Mouse (Mus musculus) liver, adult 2 months (tissue): ENCODE measurements at regions not wholly inside any gene's neighbourhood (a gene's known extent, or its start where the extent isn't known, plus 50 kb on each side); places are given as distances from the start of the nearest gene placed in this dataset.

ENCODE experiments used
- DNase-seq: peaks from one replicate; pipeline ENCODE4 v3.0.0-alpha.2; 2011; ENCODE audit warnings: low read depth, low spot score; ENCODE audit errors: extremely low read depth
- H3K27ac ChIP-seq: fragments of 200-500 bp; replicated peaks from 2 replicates; pipeline ENCODE4 v1.5.1; 2012; ENCODE audit warnings: low read depth, mild to moderate bottlenecking, control low read depth, inconsistent platforms, low read length; ENCODE audit not compliant: insufficient read depth
- H3K27me3 ChIP-seq: fragments of 200-500 bp; 2 replicates; pipeline ENCODE4 v1.6.1; 2012; ENCODE audit warnings: mild to moderate bottlenecking, moderate library complexity, low read length, inconsistent platforms; ENCODE audit not compliant: control insufficient read depth, insufficient read depth
- H3K36me3 ChIP-seq: fragments of 200-500 bp; 2 replicates; pipeline ENCODE4 v1.6.1; 2012; ENCODE audit warnings: low read length, inconsistent platforms; ENCODE audit not compliant: control insufficient read depth, insufficient read depth
- H3K4me1 ChIP-seq: fragments of 200-500 bp; 2 replicates; pipeline ENCODE4 v1.6.1; 2011; ENCODE audit warnings: low read length; ENCODE audit not compliant: control insufficient read depth, insufficient read depth
- H3K4me3 ChIP-seq: fragments of 200-500 bp; 2 replicates; pipeline ENCODE4 v1.5.1; 2011; ENCODE audit warnings: low read depth, mild to moderate bottlenecking, control low read depth, low read length, moderate library complexity; ENCODE audit not compliant: insufficient read depth
- H3K79me2 ChIP-seq: fragments of 200-500 bp; 2 replicates; pipeline ENCODE4 v1.6.1; 2012; ENCODE audit warnings: inconsistent platforms, mild to moderate bottlenecking, low read length, moderate library complexity; ENCODE audit not compliant: control insufficient read depth, insufficient read depth
- H3K9ac ChIP-seq: fragments of 200-500 bp; 2 replicates; pipeline ENCODE4 v1.6.1; 2012; ENCODE audit warnings: low read depth, mild to moderate bottlenecking, control low read depth, inconsistent platforms, low read length
- CTCF ChIP-seq: fragments of 200-500 bp; IDR thresholded peaks from 2 replicates; pipeline ENCODE4 v1.5.1; 2011; ENCODE audit warnings: low read depth, low read length, control low read depth
- POLR2A ChIP-seq: fragments of 200-500 bp; IDR thresholded peaks from 2 replicates; pipeline ENCODE4 v1.6.1; 2011; ENCODE audit warnings: low read length, control low read depth; ENCODE audit not compliant: insufficient read depth; ENCODE audit errors: extremely low read depth
- WGBS: fragments of 180-500 bp; shearing (Covaris S2); methylation state at CpG from one replicate; pipeline ENCODE4 v1.1.7; 2018; 5-methylcytosine and 5-hydroxymethylcytosine counted together

- H3K27me3 ChIP-seq, result no peaks in the 10 kb centered on the region
- H3K4me1 ChIP-seq, result no peaks in the 10 kb centered on the region; the same call in 1 of the 2 replicates
- no peak overlapping the region for H3K27ac ChIP-seq
- no peak overlapping the region for H3K4me3 ChIP-seq
- no peak for TF ChIP-seq CTCF
- no peak for TF ChIP-seq POLR2A
- WGBS, result 69% methylated on average over 9 of the region's 9 CpGs
- no peak overlapping the region for H3K9ac ChIP-seq
- no peaks in the 10 kb centered on the region for H3K79me2 ChIP-seq
- H3K36me3 ChIP-seq, result no peaks in the 10 kb centered on the region
- DNase-seq, result no peak
Observed at GRCm38 (mm10) chr12:109525613-109526012, 73.0 kb downstream of the Dlk1 start.

GRCm38 (mm10) chr12:109521199-109521780 lies 68.7 kb downstream of the Dlk1 start:
- Histone ChIP-seq H3K4me3 (no peak overlapping the region), H3K36me3 (no peaks in the 10 kb centered on the region), H3K27ac (no peak overlapping the region), H3K79me2 (no peaks in the 10 kb centered on the region), H3K27me3 (no peaks in the 10 kb centered on the region), H3K4me1 (no peaks in the 10 kb centered on the region; the same call in 1 of the 2 replicates), H3K9ac (no peak overlapping the region)
- no peak for TF ChIP-seq POLR2A
- no peak for TF ChIP-seq CTCF
- 18% methylated on average over 5 of the region's 5 CpGs for WGBS
- peak; percentile 88 for DNase-seq

- no peaks in the 10 kb centered on the region for H3K79me2 ChIP-seq
- H3K9ac ChIP-seq, result no peak overlapping the region
- H3K4me1 ChIP-seq, result no peaks in the 10 kb centered on the region; the same call in 1 of the 2 replicates
- no peak overlapping the region for H3K4me3 ChIP-seq
- no peaks in the 10 kb centered on the region for H3K27me3 ChIP-seq
- TF ChIP-seq POLR2A (no peak), CTCF (no peak)
- WGBS, result 64% methylated on average over 8 of the region's 8 CpGs
- no peaks in the 10 kb centered on the region for H3K36me3 ChIP-seq
- no peak overlapping the region for H3K27ac ChIP-seq
- DNase-seq, result no peak
Observed at GRCm38 (mm10) chr12:109520414-109520813, 67.8 kb downstream of the Dlk1 start.

- Histone ChIP-seq H3K4me3 (no peak overlapping the region), H3K27me3 (no peaks in the 10 kb centered on the region), H3K36me3 (no peaks in the 10 kb centered on the region), H3K9ac (no peak overlapping the region), H3K79me2 (no peaks in the 10 kb centered on the region), H3K4me1 (no peaks in the 10 kb centered on the region; the same call in 1 of the 2 replicates), H3K27ac (no peak overlapping the region)
- TF ChIP-seq POLR2A (no peak), CTCF (no peak)
- 93% methylated on average over 5 of the region's 5 CpGs for WGBS
- no peak for DNase-seq
Observed at GRCm38 (mm10) chr12:109519838-109520237, 67.2 kb downstream of the Dlk1 start.

- Histone ChIP-seq H3K4me3 (no peak overlapping the region), H3K27me3 (no peaks in the 10 kb centered on the region), H3K4me1 (no peaks in the 10 kb centered on the region; the same call in 1 of the 2 replicates), H3K9ac (no peak overlapping the region), H3K36me3 (no peaks in the 10 kb centered on the region), H3K79me2 (no peaks in the 10 kb centered on the region), H3K27ac (no peak overlapping the region)
- no peak for TF ChIP-seq POLR2A
- no peak for TF ChIP-seq CTCF
- WGBS, result 65% methylated on average over 7 of the region's 7 CpGs
- no peak for DNase-seq
Observed at GRCm38 (mm10) chr12:109518413-109519021, 65.9 kb downstream of the Dlk1 start.

- 90% methylated on average over 7 of the region's 7 CpGs for WGBS
- H3K9ac ChIP-seq, result no peak overlapping the region
- no peaks in the 10 kb centered on the region for H3K79me2 ChIP-seq
- no peak for DNase-seq
- H3K4me1 ChIP-seq, result peaks cover under 1% of the 10 kb centered on the region
- H3K27ac ChIP-seq, result no peak overlapping the region
- H3K4me3 ChIP-seq, result no peak overlapping the region
- TF ChIP-seq CTCF, result no peak
- no peak for TF ChIP-seq POLR2A
- no peaks in the 10 kb centered on the region for H3K27me3 ChIP-seq
- H3K36me3 ChIP-seq, result no peaks in the 10 kb centered on the region
Observed at GRCm38 (mm10) chr12:109517764-109518163, 65.1 kb downstream of the Dlk1 start.
